Mouse (Mus musculus): ENCODE results near the gene Olfr1417.
"Not testable (repeated sequence)": the region's sequence is repeated elsewhere in the genome, so short reads cannot be mapped to it uniquely, and the experiment has no call there.

Gene Olfr1417

GRCm38 (mm10) chr19:11839119-11839518 lies at the start of gene Olfr1417:
Gene Olfr1417 (minus strand): TSS chr19:11839219.
- DNase-seq: no peak

DNA sequence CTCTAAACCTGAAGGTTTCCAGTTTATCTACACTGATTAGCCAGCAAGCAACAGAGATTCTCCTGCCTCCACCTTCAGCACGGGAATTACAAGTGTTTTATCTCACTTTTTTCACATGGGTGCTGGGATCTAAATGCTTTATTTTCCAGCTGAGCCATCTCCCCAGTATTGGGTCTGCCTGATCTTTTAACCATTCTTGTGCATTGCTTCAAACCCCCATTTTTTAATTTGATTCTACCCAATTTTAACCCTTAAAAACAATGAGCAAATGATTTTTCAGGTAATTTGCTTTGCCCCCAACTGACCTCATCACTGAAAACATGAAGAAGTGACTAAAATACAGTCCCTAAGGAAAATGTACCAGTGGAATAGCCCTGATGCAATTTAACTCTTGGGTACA lies 47.2 kb upstream of the Olfr1417 start, which contains the start of gene Olfr1420:
Gene Olfr1420, plus strand, starts transcription at position 301 of the 400 bp plus-strand sequence.
- DNase-seq: no peak

DNA sequence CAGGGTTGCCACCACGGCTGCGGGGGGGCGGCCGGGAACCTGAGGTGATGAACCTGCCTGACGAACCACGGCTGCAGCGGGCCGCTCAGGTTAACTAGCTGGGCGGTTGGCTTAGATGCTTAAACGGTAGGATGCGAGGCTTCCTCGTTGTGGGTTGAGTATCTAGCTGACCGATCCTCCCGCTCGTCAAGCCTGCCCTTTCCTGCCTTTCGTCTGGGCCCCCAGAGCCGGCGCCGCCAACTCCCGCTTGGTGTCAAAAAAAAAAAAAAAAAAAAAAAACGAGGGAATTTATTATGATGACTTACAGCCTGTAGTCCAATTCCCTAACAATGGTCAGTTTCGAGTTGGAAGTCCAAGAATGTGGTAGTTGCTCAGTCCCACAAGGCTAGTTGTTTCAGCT lies 39.4 kb upstream of the Olfr1417 start:
- not testable (repeated sequence) for DNase-seq

- no peak for DNase-seq
Measured at GRCm38 (mm10) chr19:11875006-11875405, 36.0 kb upstream of the Olfr1417 start, which contains the start of gene Olfr1419. Gene Olfr1419 (minus strand): TSS chr19:11875106.

- no peak for DNase-seq
Measured at GRCm38 (mm10) chr19:11867837-11868236, 28.8 kb upstream of the Olfr1417 start.

GRCm38 (mm10) chr19:11860966-11861365 lies 21.9 kb upstream of the Olfr1417 start, which contains the start of gene Olfr1418:
Gene Olfr1418 (minus strand): TSS chr19:11861066.
- no peak for DNase-seq

DNA sequence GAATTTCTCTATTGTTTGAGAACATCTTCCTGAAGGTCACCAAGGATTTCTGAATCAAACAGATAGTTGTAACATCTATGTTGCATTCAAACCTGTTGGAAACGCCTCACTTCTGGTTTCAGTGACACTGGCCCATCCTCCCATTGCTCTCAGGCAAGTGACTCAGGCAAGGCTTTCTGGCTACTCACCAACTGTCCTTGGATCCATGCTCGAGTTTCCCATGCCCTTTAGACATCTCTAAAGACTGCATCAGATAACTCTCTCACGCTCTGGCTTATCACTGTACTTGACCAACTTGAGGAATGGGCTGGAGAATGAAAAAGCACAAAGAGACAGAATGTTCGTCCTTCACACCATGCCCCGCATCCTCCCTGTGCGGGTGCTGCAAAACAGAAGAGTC lies 17.5 kb upstream of the Olfr1417 start:
- DNase-seq: no peak

DNA sequence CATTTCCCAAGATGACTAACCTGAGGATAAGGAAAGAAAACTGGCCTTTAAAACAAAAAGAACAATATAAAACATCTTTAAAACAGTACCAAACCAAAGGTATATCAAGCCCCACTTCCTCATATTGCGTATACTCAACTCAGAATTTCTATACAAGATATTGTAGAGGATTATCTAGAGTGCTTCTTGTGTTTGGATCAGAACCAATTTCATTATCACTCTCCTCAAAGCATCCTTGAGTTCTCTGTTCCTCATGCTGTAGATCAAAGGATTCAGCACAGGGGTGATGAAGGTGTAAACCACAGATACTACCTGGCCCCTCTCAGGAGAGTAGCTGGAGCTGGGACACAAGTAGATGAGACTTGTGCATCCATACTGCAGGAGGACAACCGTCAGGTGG lies 15.8 kb upstream of the Olfr1417 start:
- DNase-seq: no peak

DNA sequence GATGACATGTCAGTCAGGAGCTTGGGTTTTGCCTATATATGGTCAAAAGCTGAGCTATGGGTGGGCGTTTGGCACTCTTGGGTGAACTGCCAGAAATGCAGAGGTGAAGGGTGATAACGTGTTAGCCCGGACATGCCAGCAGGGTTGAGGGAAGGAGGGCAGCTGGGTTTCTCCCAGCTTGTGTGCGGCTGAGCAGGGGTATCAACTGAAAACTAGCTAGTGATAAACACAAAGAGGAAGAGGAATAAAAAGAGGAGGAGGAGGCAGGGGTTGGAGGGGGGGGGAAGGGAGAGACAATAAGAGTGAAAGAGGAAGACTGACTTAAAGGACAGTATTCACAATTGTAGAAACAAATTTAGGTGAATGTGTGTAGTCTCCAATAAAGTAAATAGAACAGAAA lies 13.6 kb upstream of the Olfr1417 start:
- no peak for DNase-seq

- no peak for DNase-seq
Measured at GRCm38 (mm10) chr19:11846333-11846732, 7.3 kb upstream of the Olfr1417 start.

DNA sequence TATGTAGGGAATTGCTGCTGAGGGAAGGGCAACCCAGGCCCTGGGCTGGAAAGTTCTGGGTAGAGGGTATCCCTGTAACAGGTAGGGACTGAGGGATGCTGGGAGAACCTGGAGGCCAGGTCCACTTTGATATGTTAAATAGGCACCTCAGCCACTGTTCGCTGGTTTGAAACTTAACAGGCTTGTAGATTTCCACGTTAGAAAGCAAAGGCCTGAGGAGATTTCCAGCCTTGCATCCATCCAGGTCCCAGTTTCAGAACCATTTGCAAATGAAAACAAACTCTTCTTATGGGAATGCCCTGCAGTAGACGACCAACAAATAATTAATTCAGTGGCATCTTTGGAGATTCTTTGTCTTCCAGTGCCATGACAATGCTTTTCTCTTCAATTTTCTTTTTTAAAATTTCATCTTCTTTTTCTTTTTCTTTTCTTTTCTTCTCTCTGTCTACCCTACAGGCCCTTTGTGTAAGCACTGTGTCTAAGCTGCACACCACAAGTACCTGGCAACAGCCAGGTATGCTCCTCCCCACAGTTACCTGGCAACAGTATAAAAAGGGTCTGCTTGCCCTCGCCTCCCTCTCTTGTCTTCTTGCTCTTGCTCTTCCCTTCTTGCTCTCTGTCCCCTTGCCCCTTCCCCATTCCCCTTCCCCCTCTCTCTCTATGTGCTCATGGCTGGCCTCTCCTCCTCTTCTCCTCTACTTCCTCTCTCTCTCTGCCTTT lies 15.5 kb downstream of the Olfr1417 start:
- DNase-seq: no peak

GRCm38 (mm10) chr19:11820211-11820610 lies 18.8 kb downstream of the Olfr1417 start:
- DNase-seq: peak in 1 of 2 experiments; percentile 26

- DNase-seq: peak; percentile 75 to 77
Measured at GRCm38 (mm10) chr19:11819800-11820199, 19.2 kb downstream of the Olfr1417 start.

GRCm38 (mm10) chr19:11819143-11819700 lies 19.8 kb downstream of the Olfr1417 start, which contains the start of gene Stx3:
Gene Stx3 (minus strand): TSS chr19:11819403.
- DNase-seq: no peak

- peak; percentile 82 to 88 for DNase-seq
Measured at GRCm38 (mm10) chr19:11818199-11819142, 20.5 kb downstream of the Olfr1417 start.

GRCm38 (mm10) chr19:11817586-11817985 lies 21.4 kb downstream of the Olfr1417 start:
- no peak for DNase-seq

DNA sequence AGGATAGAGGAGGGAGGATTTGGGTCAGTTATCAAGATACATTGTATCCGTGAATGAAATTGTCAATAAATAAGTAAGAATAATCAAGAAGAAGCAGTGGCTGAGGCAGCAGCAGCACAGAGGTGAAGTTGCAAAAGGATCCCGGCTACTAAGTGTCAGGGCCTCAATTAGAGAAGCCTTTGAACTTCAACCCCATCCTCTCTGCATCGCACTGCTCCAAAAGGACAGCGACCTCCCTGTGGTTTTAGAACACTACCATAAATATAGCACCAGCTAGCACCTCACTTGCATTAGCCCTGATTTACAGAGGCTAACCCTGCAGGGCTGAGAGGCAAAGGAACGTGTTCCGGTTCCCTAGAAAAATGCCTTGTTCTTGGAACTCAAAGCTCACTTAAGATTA lies 22.3 kb downstream of the Olfr1417 start:
- no peak for DNase-seq

GRCm38 (mm10) chr19:11814742-11815333 lies 24.2 kb downstream of the Olfr1417 start:
- DNase-seq: no peak

DNA sequence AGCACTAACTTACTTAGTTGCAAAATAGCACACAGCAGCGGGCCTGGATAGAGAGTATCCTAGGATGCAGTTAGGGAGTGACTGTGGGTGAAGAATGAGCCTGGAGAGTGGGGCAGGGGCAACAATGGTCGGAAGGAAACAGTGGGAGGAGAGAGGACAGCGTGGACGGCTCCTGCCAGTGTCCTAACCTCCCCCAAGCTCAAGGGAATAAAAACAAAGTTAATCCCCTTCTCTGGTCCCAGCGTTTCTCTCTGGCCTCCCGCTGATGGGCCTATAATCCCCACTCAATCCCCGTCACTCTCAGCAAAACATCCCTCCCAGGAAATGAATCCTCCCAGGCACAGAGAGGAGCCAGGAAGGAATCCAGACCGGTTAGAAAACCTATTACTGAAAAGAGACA lies 25.4 kb downstream of the Olfr1417 start:
- no peak for DNase-seq

- DNase-seq: no peak
Measured at GRCm38 (mm10) chr19:11813136-11813535, 25.9 kb downstream of the Olfr1417 start.

GRCm38 (mm10) chr19:11811688-11812365 lies 27.2 kb downstream of the Olfr1417 start:
- no peak for DNase-seq

DNA sequence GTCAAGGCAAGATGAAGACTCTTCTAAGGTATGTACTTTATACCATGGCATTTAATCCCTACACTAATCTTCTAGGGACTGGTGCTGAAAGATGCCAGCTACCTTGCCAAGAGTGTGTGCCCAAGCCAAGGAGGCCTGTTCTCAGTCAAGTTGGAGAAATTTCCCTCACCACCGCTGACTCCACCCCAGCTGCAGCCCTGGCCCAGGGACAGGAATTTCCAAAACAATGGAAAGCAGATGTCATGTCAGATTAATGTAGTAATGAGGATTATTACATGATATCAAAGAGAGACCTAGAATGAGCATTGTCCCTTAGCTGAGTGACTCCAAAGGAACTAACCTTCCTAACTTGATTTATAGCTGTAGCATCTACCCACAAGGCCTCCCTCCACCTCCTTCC lies 28.2 kb downstream of the Olfr1417 start:
- DNase-seq: no peak

All from cerebellum, adult 18-20 months (tissue).